Mouse (Mus musculus) ES-E14 (cell line): ENCODE data around the gene Zfp568.

Experiments
- HCFC1 ChIP-seq: IDR thresholded peaks from 2 replicates; pipeline ENCODE4 v1.6.1; 2012; ENCODE audit warnings: low read length, inconsistent platforms, borderline replicate concordance; ENCODE audit not compliant: insufficient read depth
- MAFK ChIP-seq: IDR thresholded peaks from 2 replicates; pipeline ENCODE4 v1.6.1; 2014; ENCODE audit warnings: mild to moderate bottlenecking, low read depth, low read length, inconsistent platforms; ENCODE audit not compliant: insufficient read depth
- ZC3H11A ChIP-seq: IDR thresholded peaks from 2 replicates; pipeline ENCODE4 v1.6.1; 2012; ENCODE audit warnings: low read depth, mild to moderate bottlenecking, inconsistent platforms, low read length, borderline replicate concordance

DNA sequence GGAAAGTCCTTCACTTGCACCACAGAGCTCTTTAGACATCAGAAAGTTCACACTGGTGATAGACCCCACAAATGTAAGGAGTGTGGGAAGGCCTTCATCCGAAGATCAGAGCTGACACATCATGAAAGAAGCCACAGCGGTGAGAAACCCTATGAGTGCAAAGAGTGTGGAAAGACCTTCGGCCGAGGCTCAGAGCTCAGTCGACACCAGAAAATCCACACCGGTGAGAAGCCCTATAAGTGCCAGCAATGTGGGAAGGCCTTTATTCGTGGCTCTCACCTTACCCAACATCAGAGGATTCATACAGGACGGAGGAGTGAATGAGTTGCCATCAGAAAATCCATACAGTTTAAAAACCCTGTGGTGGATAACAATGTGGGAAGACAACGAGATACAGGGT, 39.6 kb downstream of the Zfp568 start:
- no peak for TF ChIP-seq MAFK
- TF ChIP-seq ZC3H11A, result no peak
- TF ChIP-seq HCFC1, result no peak
